Mouse (Mus musculus): ENCODE measurements at regions not wholly inside any gene's neighbourhood (a gene's known extent, or its start where the extent isn't known, plus 50 kb on each side); places are given as distances from the start of the nearest gene placed in this dataset.

GRCm38 (mm10) chr10:72353515-72353914 lies 301.1 kb upstream of the Zwint start:
- TF ChIP-seq CTCF (IDR thresholded peaks at IDR 0.05; ENCODE audit: borderline replicate concordance, insufficient read depth, low read depth, low read length) (no peak), POLR2A (IDR thresholded peaks at IDR 0.05; ENCODE audit: borderline replicate concordance, insufficient read depth, low read length) (no peak)

All from cerebellum, adult 2 months (tissue).